Mouse (Mus musculus): ENCODE results near the gene Gramd1b. TPM values are rescaled to one million over a fixed set of nuclear protein-coding genes. Genes with fewer than 3 reads are reported as not detected.

Gene Gramd1b
- total and polyA plus RNA-seq, 2 experiments from 2014 or later: 3.2 to 17.4 TPM

- Histone ChIP-seq H3K9me3 (replicated peaks; ENCODE audit: control insufficient read depth, low read length) (no peaks in the 10 kb centered on the region), H3K36me3 (replicated peaks; ENCODE audit: control insufficient read depth, insufficient read depth, low read length) (no peaks in the 10 kb centered on the region), H3K4me1 (ENCODE audit: control insufficient read depth, insufficient read depth) (peaks cover 22% of the 10 kb centered on the region), H3K27me3 (ENCODE audit: control insufficient read depth, insufficient read depth, low read length) (no peaks in the 10 kb centered on the region), H3K27ac (ENCODE audit: low read depth) (no peak overlapping the region), H3K4me2 (ENCODE audit: low read depth, low read length) (peak overlapping the region; percentile 62), H3K9ac (replicated peaks; ENCODE audit: low read depth, low read length) (no peak overlapping the region; the same call in 1 of the 2 replicates), H3K4me3 (ENCODE audit: low read depth, low read length) (peak overlapping the region; percentile 35)
- TF ChIP-seq EP300 (IDR thresholded peaks at IDR 0.05; ENCODE audit: low read depth) (no peak), CTCF (IDR thresholded peaks at IDR 0.05; ENCODE audit: low read depth) (no peak)
- DNase-seq (ENCODE audit: low spot score) (no peak), ATAC-seq (ENCODE audit: insufficient read depth, low read depth) (peak; percentile 34; the same call in 1 of the 2 replicates)
- 22% methylated on average over 13 of the region's 13 CpGs for WGBS
Observed at GRCm38 (mm10) chr9:40345493-40346231, 185.5 kb downstream of the Gramd1b start.

DNA sequence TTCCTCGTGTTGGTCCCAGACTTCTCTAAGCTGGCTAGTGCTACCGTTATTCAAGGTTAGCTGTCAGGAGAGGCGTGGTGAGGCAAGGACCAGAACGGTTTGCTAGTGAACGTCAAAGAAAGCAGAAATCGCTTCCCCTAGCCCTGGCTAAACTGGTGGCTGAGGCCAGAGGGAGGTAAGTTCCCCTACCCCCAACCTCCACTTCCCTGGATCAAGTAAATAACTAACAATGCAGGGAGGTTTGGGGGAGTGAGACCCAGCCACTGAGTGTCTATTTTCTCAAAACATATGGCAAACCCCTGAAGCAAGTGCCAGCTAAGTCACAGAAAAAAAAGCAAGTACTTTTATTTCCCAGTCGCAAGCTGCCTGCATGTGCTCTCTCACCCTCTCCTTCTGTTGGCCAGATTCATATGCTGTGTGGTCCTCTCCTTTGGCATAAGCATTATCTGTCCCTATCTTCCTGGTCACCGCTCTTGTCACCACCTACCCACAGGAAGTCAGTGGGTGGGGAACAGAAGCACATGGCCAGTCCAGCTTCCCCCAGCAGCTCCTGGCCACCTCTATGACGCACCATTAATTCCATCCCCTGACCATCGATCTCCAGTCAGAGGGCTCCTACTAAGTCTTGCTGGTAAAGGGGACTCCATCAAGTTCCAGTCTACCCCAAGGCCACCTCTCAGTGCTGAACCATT lies 186.2 kb downstream of the Gramd1b start:
- Histone ChIP-seq H3K9me3 (replicated peaks; ENCODE audit: control insufficient read depth, low read length) (no peaks in the 10 kb centered on the region), H3K4me2 (ENCODE audit: low read depth, low read length) (no peak overlapping the region), H3K4me1 (ENCODE audit: control insufficient read depth, insufficient read depth) (peaks cover 22% of the 10 kb centered on the region), H3K27ac (ENCODE audit: low read depth) (no peak overlapping the region), H3K4me3 (ENCODE audit: low read depth, low read length) (no peak overlapping the region), H3K9ac (replicated peaks; ENCODE audit: low read depth, low read length) (no peak overlapping the region), H3K27me3 (ENCODE audit: control insufficient read depth, insufficient read depth, low read length) (no peaks in the 10 kb centered on the region), H3K36me3 (replicated peaks; ENCODE audit: control insufficient read depth, insufficient read depth, low read length) (no peaks in the 10 kb centered on the region)
- DNase-seq (ENCODE audit: low spot score) (no peak), ATAC-seq (ENCODE audit: insufficient read depth, low read depth) (no peak)
- TF ChIP-seq CTCF (IDR thresholded peaks at IDR 0.05; ENCODE audit: low read depth): no peak
- no peak for TF ChIP-seq EP300 (IDR thresholded peaks at IDR 0.05; ENCODE audit: low read depth)
- WGBS: 50% methylated on average over 10 of the region's 10 CpGs

- H3K4me1 ChIP-seq (ENCODE audit: control insufficient read depth, insufficient read depth): peaks cover 22% of the 10 kb centered on the region
- ATAC-seq (ENCODE audit: insufficient read depth, low read depth): no peak
Observed at GRCm38 (mm10) chr9:40343828-40344227, 187.4 kb downstream of the Gramd1b start.

DNA sequence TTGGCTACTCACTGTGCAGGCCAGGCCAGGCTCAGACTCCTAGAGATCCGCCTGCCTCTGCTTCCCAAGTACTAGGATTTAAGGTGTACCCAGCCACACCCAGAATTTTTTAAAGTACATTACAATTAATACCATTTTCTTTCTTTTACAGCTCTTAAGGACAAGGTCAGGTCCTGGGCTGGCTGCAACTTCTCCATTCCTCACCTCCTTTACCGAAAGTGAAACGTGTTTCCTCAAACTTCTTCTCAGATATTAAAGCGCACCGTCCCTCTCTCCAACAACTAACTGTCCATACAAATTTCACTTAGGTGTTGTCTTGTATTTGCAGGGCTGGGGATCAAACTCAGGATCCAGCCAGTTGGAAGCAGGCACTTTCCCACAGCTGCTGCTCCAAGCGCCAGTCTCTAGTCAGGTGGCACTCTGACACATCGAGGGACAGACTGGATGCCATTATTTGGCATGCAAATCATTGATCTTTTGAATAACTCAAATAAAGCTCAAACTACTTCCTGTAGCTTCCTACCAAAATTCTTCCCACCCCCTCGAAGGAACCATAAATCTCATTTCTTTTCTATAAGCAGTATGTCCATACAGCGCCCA lies 188.0 kb downstream of the Gramd1b start:
- TF ChIP-seq CTCF (IDR thresholded peaks at IDR 0.05; ENCODE audit: low read depth) (no peak), EP300 (IDR thresholded peaks at IDR 0.05; ENCODE audit: low read depth) (no peak)
- H3K27me3 ChIP-seq (ENCODE audit: control insufficient read depth, insufficient read depth, low read length): no peaks in the 10 kb centered on the region
- no peak overlapping the region for H3K27ac ChIP-seq (ENCODE audit: low read depth)
- H3K9ac ChIP-seq (replicated peaks; ENCODE audit: low read depth, low read length): no peak overlapping the region
- DNase-seq (ENCODE audit: low spot score) (no peak), ATAC-seq (ENCODE audit: insufficient read depth, low read depth) (no peak)
- H3K4me1 ChIP-seq (ENCODE audit: control insufficient read depth, insufficient read depth): peaks cover 22% of the 10 kb centered on the region
- no peak overlapping the region for H3K4me3 ChIP-seq (ENCODE audit: low read depth, low read length)
- no peaks in the 10 kb centered on the region for H3K36me3 ChIP-seq (replicated peaks; ENCODE audit: control insufficient read depth, insufficient read depth, low read length)
- WGBS: 91% methylated on average over 9 of the region's 9 CpGs
- no peak overlapping the region for H3K4me2 ChIP-seq (ENCODE audit: low read depth, low read length)
- H3K9me3 ChIP-seq (replicated peaks; ENCODE audit: control insufficient read depth, low read length): no peaks in the 10 kb centered on the region

More at GRCm38 (mm10) chr9:40343828-40344227, 187.4 kb downstream of the Gramd1b start:
- Histone ChIP-seq H3K4me2 (ENCODE audit: low read depth, low read length) (no peak overlapping the region), H3K27ac (ENCODE audit: low read depth) (no peak overlapping the region), H3K9me3 (replicated peaks; ENCODE audit: control insufficient read depth, low read length) (no peaks in the 10 kb centered on the region), H3K36me3 (replicated peaks; ENCODE audit: control insufficient read depth, insufficient read depth, low read length) (no peaks in the 10 kb centered on the region), H3K27me3 (ENCODE audit: control insufficient read depth, insufficient read depth, low read length) (no peaks in the 10 kb centered on the region), H3K4me3 (ENCODE audit: low read depth, low read length) (no peak overlapping the region), H3K9ac (replicated peaks; ENCODE audit: low read depth, low read length) (no peak overlapping the region)
- WGBS: 73% methylated on average over 7 of the region's 7 CpGs
- no peak for TF ChIP-seq EP300 (IDR thresholded peaks at IDR 0.05; ENCODE audit: low read depth)
- DNase-seq (ENCODE audit: low spot score): no peak

DNA sequence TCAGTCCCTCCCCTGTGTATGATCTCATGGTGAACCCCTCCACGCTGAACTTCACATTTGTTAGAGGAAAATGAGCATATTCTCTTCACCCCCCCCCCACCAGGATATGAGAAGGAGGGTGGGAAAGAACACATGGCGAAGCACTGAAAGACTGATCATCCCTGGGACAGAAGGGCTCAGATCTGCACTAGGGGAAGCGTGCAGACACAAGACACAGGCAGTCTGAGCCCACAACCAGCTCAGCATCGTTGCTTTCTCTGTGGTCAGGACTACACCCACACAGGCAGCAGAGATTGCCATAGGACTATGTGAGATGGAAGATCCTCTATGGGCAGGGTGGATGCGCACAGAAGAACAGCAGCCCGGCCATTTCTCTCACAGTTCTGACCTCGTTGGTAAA lies 189.1 kb downstream of the Gramd1b start:
- peaks cover 27% of the 10 kb centered on the region for H3K4me1 ChIP-seq (ENCODE audit: control insufficient read depth, insufficient read depth)
- WGBS: 79% methylated on average over 7 of the region's 7 CpGs
- ATAC-seq (ENCODE audit: insufficient read depth, low read depth): no peak

More for the DNA sequence above, 189.1 kb downstream of the Gramd1b start:
- H3K27ac ChIP-seq (ENCODE audit: low read depth): no peak overlapping the region
- no peaks in the 10 kb centered on the region for H3K36me3 ChIP-seq (replicated peaks; ENCODE audit: control insufficient read depth, insufficient read depth, low read length)
- H3K9ac ChIP-seq (replicated peaks; ENCODE audit: low read depth, low read length): no peak overlapping the region
- no peak overlapping the region for H3K4me2 ChIP-seq (ENCODE audit: low read depth, low read length)
- H3K9me3 ChIP-seq (replicated peaks; ENCODE audit: control insufficient read depth, low read length): no peaks in the 10 kb centered on the region
- DNase-seq (ENCODE audit: low spot score): no peak
- no peak overlapping the region for H3K4me3 ChIP-seq (ENCODE audit: low read depth, low read length)
- TF ChIP-seq CTCF (IDR thresholded peaks at IDR 0.05; ENCODE audit: low read depth) (no peak), EP300 (IDR thresholded peaks at IDR 0.05; ENCODE audit: low read depth) (no peak)
- no peaks in the 10 kb centered on the region for H3K27me3 ChIP-seq (ENCODE audit: control insufficient read depth, insufficient read depth, low read length)

All from heart, postnatal 0 days (tissue).